In the genomic region with DNA sequence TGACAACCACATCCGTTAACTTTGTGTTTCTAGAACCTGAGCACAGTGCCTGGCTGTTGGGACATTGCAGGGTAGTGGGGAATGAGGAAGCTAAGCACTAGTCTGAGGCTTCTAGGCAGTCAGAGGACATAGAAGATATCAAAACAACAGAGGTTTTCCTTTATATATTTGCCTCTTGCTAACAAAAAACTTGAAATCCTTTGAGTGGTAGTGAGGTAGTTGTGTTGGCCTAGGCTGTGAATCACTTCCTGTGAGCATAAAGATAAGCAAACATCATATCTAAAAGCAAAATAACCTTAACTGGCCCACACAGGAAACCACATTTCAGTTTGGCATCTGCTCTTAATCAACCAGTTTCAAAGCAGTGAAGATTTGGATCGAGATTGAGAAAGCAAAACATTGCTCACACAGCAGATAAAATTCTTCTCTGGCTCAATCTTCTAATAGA, we compare ENCODE assay signal across 1 mouse cellular context.
TF ChIP-seq lines count a peak whose summit lies in the region.

No protein-coding gene starts in this region.

TF ChIP-seq in MEL, 35 proteins besides CTCF, POLR2A, EP300 and RAD21 (continued from another document):
- TF ChIP-seq UBTF (IDR thresholded peaks at IDR 0.05; ENCODE audit: borderline replicate concordance, insufficient read depth, low read depth, low read length) (no peak), MEF2A (IDR thresholded peaks at IDR 0.05; ENCODE audit: extremely low read depth, insufficient replicate concordance, low read depth, low read length, poor library complexity, severe bottlenecking) (no peak), JUND (IDR thresholded peaks at IDR 0.05; ENCODE audit: low read depth, low read length) (no peak), POLR2AphosphoS5 (IDR thresholded peaks at IDR 0.05; ENCODE audit: borderline replicate concordance, low read depth, low read length) (no peak), HCFC1 (IDR thresholded peaks at IDR 0.05; ENCODE audit: low read depth, low read length) (no peak), TCF12 (IDR thresholded peaks at IDR 0.05; ENCODE audit: low read depth, low read length) (peak; percentile 73), MYC (IDR thresholded peaks at IDR 0.05; ENCODE audit: low read depth, low read length) (no peak), ZMIZ1 (IDR thresholded peaks at IDR 0.05; ENCODE audit: low read depth, low read length) (no peak), ZC3H11A (IDR thresholded peaks at IDR 0.05; ENCODE audit: low read depth, low read length) (no peak), MAFK (IDR thresholded peaks at IDR 0.05; ENCODE audit: borderline replicate concordance, low read depth, low read length) (peak; percentile 29; the same call in 1 of the 2 replicates), MYB (IDR thresholded peaks at IDR 0.05; ENCODE audit: low read depth, low read length) (0 out of 2 replicates have a peak, but pooled peaks have one; percentile 23), MAX (IDR thresholded peaks at IDR 0.05; ENCODE audit: low read length) (no peak), SMC3 (IDR thresholded peaks at IDR 0.05; ENCODE audit: low read depth, low read length) (no peak), GABPA (IDR thresholded peaks at IDR 0.05; ENCODE audit: low read depth, low read length) (no peak), RCOR1 (IDR thresholded peaks at IDR 0.05; ENCODE audit: low read depth, low read length) (peak; percentile 99), CHD1 (IDR thresholded peaks at IDR 0.05; ENCODE audit: low read depth, low read length) (no peak), NRF1 (IDR thresholded peaks at IDR 0.05; ENCODE audit: insufficient read depth, low read depth, low read length, poor library complexity, severe bottlenecking) (no peak), SIN3A (IDR thresholded peaks at IDR 0.05; ENCODE audit: low read length) (no peak), KAT2A (conservative IDR thresholded peaks at IDR 0.05; ENCODE audit: low read depth, low read length) (no peak), BHLHE40 (IDR thresholded peaks at IDR 0.05; ENCODE audit: borderline replicate concordance, low read depth, low read length) (peak; percentile 26; the same call in 1 of the 2 replicates), TBP (IDR thresholded peaks at IDR 0.05; ENCODE audit: low read depth, low read length) (no peak), NELFE (IDR thresholded peaks at IDR 0.05; ENCODE audit: low read depth, low read length) (no peak)
